Mouse (Mus musculus) 416B (cell line): Measurements from ENCODE around the gene Nek4.

Experiments used
- DNase-seq: peaks from one replicate; pipeline ENCODE4 v3.0.0; 2011; ENCODE audit warnings: low read depth

The Nek4 gene

GRCm38 (mm10) chr14:30960366-30960765 is 9.2 kb downstream of the Nek4 start:
- no peak for DNase-seq

- peak; percentile 8 for DNase-seq
These were observed 23.0 kb downstream of the Nek4 start for GRCm38 (mm10) chr14:30974204-30974603.

- no peak for DNase-seq
These were observed 25.0 kb downstream of the Nek4 start for GRCm38 (mm10) chr14:30976222-30976621.

GRCm38 (mm10) chr14:30996417-30996816 is 45.2 kb downstream of the Nek4 start:
- DNase-seq: no peak

- peak; percentile 29 for DNase-seq
These were observed 49.2 kb downstream of the Nek4 start for GRCm38 (mm10) chr14:31000356-31000755.

- peak; percentile 47 for DNase-seq
These were observed 49.7 kb downstream of the Nek4 start for GRCm38 (mm10) chr14:31000816-31001306.

GRCm38 (mm10) chr14:31001307-31002205 is 50.4 kb downstream of the Nek4 start, which contains the start of the genes Glt8d1 and Spcs1:
Gene Glt8d1, plus strand, starts transcription at chr14:31001400.
Gene Spcs1, minus strand, starts transcription at chr14:31001672.
- DNase-seq: peak; percentile 79

GRCm38 (mm10) chr14:31004527-31004926 is 53.4 kb downstream of the Nek4 start:
- no peak for DNase-seq

- DNase-seq: no peak
These were observed 55.6 kb downstream of the Nek4 start for GRCm38 (mm10) chr14:31006779-31007178.

- DNase-seq: peak; percentile 39
These were observed 60.4 kb downstream of the Nek4 start for GRCm38 (mm10) chr14:31011588-31011987.

- DNase-seq: no peak
These were observed 62.8 kb downstream of the Nek4 start for GRCm38 (mm10) chr14:31013928-31014327.

- peak; percentile 62 for DNase-seq
These were observed 64.9 kb downstream of the Nek4 start for GRCm38 (mm10) chr14:31016063-31016462.

- DNase-seq: peak; percentile 84
These were observed 66.7 kb downstream of the Nek4 start for GRCm38 (mm10) chr14:31017854-31018253.

GRCm38 (mm10) chr14:31018860-31019291 is 67.7 kb downstream of the Nek4 start, which contains the start of the genes Pbrm1 and Gnl3:
Gene Pbrm1, plus strand, starts transcription at chr14:31019138.
Gene Gnl3, minus strand, starts transcription at chr14:31019152.
- peak; percentile 97 for DNase-seq

GRCm38 (mm10) chr14:31019331-31020205 is 68.4 kb downstream of the Nek4 start:
- peak; percentile 86 for DNase-seq

- DNase-seq: no peak
These were observed 71.4 kb downstream of the Nek4 start for GRCm38 (mm10) chr14:31022579-31022978.

GRCm38 (mm10) chr14:31025785-31026184 is 74.6 kb downstream of the Nek4 start:
- peak; percentile 60 for DNase-seq
